Mouse (Mus musculus) stomach, postnatal 0 days (tissue): ENCODE measurements at regions not wholly inside any gene's neighbourhood (a gene's known extent, or its start where the extent isn't known, plus 50 kb on each side); places are given as distances from the start of the nearest gene placed in this dataset.

Experiments used
- ATAC-seq: fragments of 200-750 bp; cut with Nextera tagmentation; 2 replicates; pipeline ENCODE4 v1.8.0; 2017; ENCODE audit not compliant: low FRiP score, low TSS enrichment
- DNase-seq: peaks from one replicate; pipeline ENCODE4 v3.0.0-alpha.2; 2016; ENCODE audit warnings: low spot score
- H3K27ac ChIP-seq: fragments of 300-500 bp; sonication (generic); replicated peaks from 2 replicates; pipeline ENCODE4 v1.5.1; 2014; ENCODE audit warnings: mild to moderate bottlenecking, control low read depth
- H3K27me3 ChIP-seq: fragments of 300-500 bp; sonication (generic); 2 replicates; pipeline ENCODE4 v1.6.1; 2014; ENCODE audit warnings: low read length; ENCODE audit not compliant: control insufficient read depth, insufficient read depth
- H3K36me3 ChIP-seq: fragments of 300-500 bp; sonication (generic); 2 replicates; pipeline ENCODE4 v1.6.1; 2014; ENCODE audit warnings: low read length, mixed read lengths; ENCODE audit not compliant: control insufficient read depth, insufficient read depth
- H3K4me1 ChIP-seq: fragments of 300-500 bp; sonication (generic); replicated peaks from 2 replicates; pipeline ENCODE4 v1.6.1; 2014; ENCODE audit warnings: antibody characterized with exemption; ENCODE audit not compliant: control insufficient read depth, insufficient read depth
- H3K4me2 ChIP-seq: fragments of 300-500 bp; sonication (generic); replicated peaks from 2 replicates; pipeline ENCODE4 v1.6.1; 2014; ENCODE audit warnings: low read depth, mild to moderate bottlenecking, control low read depth, moderate library complexity
- H3K4me3 ChIP-seq: fragments of 300-500 bp; sonication (generic); 2 replicates; pipeline ENCODE4 v1.5.1; 2014; ENCODE audit warnings: low read depth, low read length, control low read depth
- H3K9ac ChIP-seq: fragments of 300-500 bp; sonication (generic); 2 replicates; pipeline ENCODE4 v1.6.1; 2014; ENCODE audit warnings: mild to moderate bottlenecking, low read length, control low read depth, mixed read lengths
- H3K9me3 ChIP-seq: fragments of 300-500 bp; sonication (generic); 2 replicates; pipeline ENCODE4 v1.6.1; 2016; ENCODE audit warnings: low read length; ENCODE audit not compliant: control insufficient read depth
- CTCF ChIP-seq: IDR thresholded peaks from 2 replicates; pipeline ENCODE4 v1.5.1; 2016; ENCODE audit warnings: antibody characterized with exemption, low read depth, mild to moderate bottlenecking, moderate library complexity
- EP300 ChIP-seq: optimal IDR thresholded peaks from 2 replicates; pipeline ENCODE3; 2016; ENCODE audit warnings: antibody characterized with exemption
- WGBS: fragments of 180-500 bp; shearing (Covaris S2); extraction: QIAGEN DNeasy Blood & Tissue Kit; methylation state at CpG from one replicate; pipeline ENCODE4 v1.1.7; 2014; 5-methylcytosine and 5-hydroxymethylcytosine counted together

DNA sequence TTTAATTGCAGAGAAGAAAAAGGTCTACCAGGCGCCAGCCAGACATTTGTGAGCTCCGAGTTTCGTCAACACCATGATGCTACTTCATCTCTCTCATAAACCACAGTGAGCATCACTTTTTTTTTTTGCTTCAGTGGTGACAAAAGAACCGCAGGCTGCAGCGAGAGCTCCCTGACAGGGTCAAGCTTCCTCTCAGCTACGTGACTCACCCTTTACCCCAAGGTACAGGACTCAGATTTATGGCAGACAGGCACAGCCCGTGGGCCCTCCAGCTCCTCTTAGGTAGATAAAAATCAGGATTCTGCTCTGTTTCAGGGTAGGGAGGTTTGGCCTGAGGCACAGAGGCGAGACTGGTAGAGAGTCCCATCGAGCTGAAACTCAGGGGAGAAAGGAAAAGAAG is 220.7 kb downstream of the Gm10260 start:
- no peaks in the 10 kb centered on the region for H3K9me3 ChIP-seq

DNA sequence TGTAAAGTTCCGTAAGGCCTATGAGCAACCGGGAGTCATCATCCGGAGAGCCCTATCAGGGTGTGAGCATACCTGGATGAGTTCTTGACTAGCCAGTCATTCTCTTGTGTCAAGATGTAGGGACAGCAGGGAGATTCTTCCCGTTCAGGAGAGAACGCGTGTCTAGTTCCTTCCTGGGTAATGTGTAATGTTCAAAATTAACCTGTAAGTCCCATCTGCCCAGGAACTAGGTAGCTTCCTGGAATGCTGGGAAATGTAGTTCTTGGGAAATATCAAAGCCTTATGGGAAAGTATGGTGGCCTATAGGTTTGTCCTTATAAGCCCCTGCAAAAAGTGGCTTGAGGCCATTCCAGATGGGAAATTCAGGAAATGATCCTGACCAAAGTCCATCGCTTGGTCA is 222.0 kb downstream of the Gm10260 start:
- no peak overlapping the region for H3K4me2 ChIP-seq
- DNase-seq (no peak), ATAC-seq (no peak)
- no peak overlapping the region for H3K9ac ChIP-seq
- no peak overlapping the region for H3K4me3 ChIP-seq
- WGBS = 92% methylated on average over 7 of the region's 7 CpGs
- no peaks in the 10 kb centered on the region for H3K27me3 ChIP-seq
- no peaks in the 10 kb centered on the region for H3K4me1 ChIP-seq
- no peak overlapping the region for H3K27ac ChIP-seq
- H3K9me3 ChIP-seq = no peaks in the 10 kb centered on the region
- H3K36me3 ChIP-seq = no peaks in the 10 kb centered on the region
- TF ChIP-seq CTCF (no peak), EP300 (no peak)

More for the DNA sequence above, 220.7 kb downstream of the Gm10260 start:
- TF ChIP-seq EP300 = no peak
- TF ChIP-seq CTCF = no peak
- H3K27me3 ChIP-seq = no peaks in the 10 kb centered on the region
- no peak for DNase-seq
- H3K36me3 ChIP-seq = no peaks in the 10 kb centered on the region
- no peak overlapping the region for H3K9ac ChIP-seq
- no peak overlapping the region for H3K27ac ChIP-seq
- no peak overlapping the region for H3K4me2 ChIP-seq
- no peak overlapping the region for H3K4me3 ChIP-seq
- no peak for ATAC-seq
- H3K4me1 ChIP-seq = no peaks in the 10 kb centered on the region
- 69% methylated on average over 9 of the region's 9 CpGs for WGBS

DNA sequence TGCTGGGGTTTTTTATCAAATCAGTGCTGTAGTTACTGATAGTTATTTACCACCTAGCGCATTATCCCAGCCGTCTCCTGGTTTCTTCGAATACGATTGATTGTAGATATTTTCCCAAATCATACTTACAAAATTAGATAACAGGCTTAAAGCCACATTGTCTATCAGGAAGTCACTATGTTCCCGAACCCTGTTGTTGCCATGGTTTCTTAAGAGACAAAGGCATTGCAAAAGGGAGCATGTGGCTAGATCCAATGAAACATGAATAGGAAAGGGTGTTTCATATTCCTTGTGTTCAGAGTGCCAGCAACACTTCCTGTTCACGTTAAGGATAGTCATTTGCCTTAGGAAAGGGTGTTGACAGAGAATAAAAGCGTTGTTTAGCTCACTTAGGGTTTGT is 222.7 kb downstream of the Gm10260 start:
- H3K27me3 ChIP-seq = no peaks in the 10 kb centered on the region
- no peak overlapping the region for H3K9ac ChIP-seq
- WGBS = 66% methylated on average over 7 of the region's 7 CpGs
- DNase-seq (no peak), ATAC-seq (no peak)
- H3K4me3 ChIP-seq = no peak overlapping the region
- H3K4me1 ChIP-seq = no peaks in the 10 kb centered on the region
- no peaks in the 10 kb centered on the region for H3K9me3 ChIP-seq
- H3K27ac ChIP-seq = no peak overlapping the region
- TF ChIP-seq CTCF (no peak), EP300 (no peak)
- H3K36me3 ChIP-seq = no peaks in the 10 kb centered on the region
- H3K4me2 ChIP-seq = no peak overlapping the region

DNA sequence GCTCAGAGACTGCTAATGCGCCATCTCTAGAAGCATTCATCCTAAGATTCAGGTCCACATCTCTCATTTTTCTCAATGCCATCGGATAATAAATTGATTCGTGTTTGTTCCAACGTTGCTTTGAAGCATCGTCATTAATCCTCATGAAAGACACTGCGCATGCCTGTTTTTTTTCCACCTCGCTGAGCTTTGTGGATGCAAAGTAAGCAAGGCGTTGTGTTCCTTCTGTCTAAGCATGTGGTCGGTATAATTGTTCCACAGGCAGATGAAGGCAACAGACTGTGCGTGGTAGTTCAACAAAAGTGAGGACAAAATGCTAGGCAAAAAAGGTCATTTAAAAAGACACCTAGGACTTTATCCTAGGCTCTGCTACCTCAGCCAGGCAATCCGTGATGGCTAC is 223.2 kb downstream of the Gm10260 start:
- 86% methylated on average over 11 of the region's 11 CpGs for WGBS
- no peak overlapping the region for H3K4me2 ChIP-seq
- no peaks in the 10 kb centered on the region for H3K36me3 ChIP-seq
- H3K9ac ChIP-seq = no peak overlapping the region
- no peak overlapping the region for H3K4me3 ChIP-seq
- no peaks in the 10 kb centered on the region for H3K9me3 ChIP-seq
- no peak overlapping the region for H3K27ac ChIP-seq
- H3K4me1 ChIP-seq = no peaks in the 10 kb centered on the region
- DNase-seq = no peak
- H3K27me3 ChIP-seq = no peaks in the 10 kb centered on the region
- no peak for ATAC-seq
- TF ChIP-seq CTCF (no peak), EP300 (no peak)

DNA sequence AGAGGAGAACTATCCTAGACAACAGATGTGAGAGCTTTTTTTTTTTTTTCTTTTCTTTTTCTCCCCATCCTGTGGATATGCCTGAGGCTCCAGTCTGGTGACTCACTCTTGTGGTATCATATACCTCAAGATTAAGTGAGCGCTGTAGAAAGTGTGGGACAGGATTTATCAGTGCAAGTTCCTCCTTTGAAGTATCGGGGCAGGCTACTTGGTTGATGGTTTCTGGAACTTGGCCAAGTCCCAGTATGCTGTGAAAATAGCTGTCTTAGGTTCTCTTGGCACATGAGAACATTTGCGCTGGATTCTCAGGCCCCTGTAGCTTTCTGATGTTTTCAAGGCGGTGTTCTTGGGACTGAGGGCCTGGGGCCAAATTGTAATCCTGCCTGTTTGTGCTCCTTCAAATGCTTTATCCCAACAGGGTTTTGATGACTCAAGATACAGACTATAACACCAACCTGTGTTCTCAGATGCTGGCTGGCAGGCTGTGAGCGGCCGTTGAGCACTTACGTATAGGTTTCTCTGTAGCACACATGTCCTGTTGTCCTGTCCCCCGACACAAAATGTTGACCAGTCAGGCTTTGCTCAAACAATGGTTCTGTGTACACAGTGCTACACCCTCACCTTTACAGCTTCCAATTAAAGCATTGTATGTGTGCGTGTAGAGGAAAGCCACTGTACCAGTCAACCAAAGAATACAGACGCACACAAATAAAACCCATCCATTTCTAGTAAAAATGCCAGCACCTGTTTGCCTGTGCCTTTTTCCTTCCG is 226.4 kb downstream of the Gm10260 start:
- 36% methylated on average over 11 of the region's 11 CpGs for WGBS
- ATAC-seq (peak; percentile 70), DNase-seq (peak; percentile 57)
- TF ChIP-seq CTCF (no peak), EP300 (peak; percentile 16)
- no peak overlapping the region for H3K4me3 ChIP-seq
- H3K4me2 ChIP-seq = no peak overlapping the region; the same call in 1 of the 2 replicates
- no peaks in the 10 kb centered on the region for H3K27me3 ChIP-seq
- H3K36me3 ChIP-seq = no peaks in the 10 kb centered on the region
- no peaks in the 10 kb centered on the region; the same call in 1 of the 2 replicates for H3K4me1 ChIP-seq
- no peak overlapping the region for H3K9ac ChIP-seq
- H3K9me3 ChIP-seq = no peaks in the 10 kb centered on the region
- peak overlapping the region; percentile 18; the same call in 1 of the 2 replicates for H3K27ac ChIP-seq

DNA sequence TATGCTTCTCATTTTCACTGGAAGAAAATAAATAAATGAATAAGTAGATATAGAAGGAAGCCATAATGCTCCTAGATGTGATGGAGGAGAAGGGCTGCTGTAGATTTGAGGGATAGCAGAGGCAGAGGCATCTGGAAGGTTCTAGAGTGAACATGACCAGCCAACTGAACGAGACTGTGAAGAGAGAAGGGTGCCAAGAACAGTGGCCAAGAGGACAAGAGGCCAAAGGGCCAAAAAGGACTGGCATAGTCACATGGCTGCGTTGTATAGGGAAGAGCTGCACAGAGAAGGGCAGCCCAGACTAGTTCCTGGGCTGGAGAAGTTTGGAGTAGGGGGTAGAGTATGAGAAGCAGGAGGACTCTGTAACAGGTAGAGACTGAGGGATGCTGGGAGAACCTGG is 229.3 kb downstream of the Gm10260 start:
- WGBS = 85% methylated on average over 2 of the region's 2 CpGs
- TF ChIP-seq CTCF (no peak), EP300 (no peak)
- no peak for DNase-seq
- no peaks in the 10 kb centered on the region for H3K9me3 ChIP-seq
- no peaks in the 10 kb centered on the region for H3K36me3 ChIP-seq
- no peak overlapping the region for H3K27ac ChIP-seq
- H3K4me1 ChIP-seq = no peaks in the 10 kb centered on the region; the same call in 1 of the 2 replicates
- no peak overlapping the region for H3K9ac ChIP-seq
- no peak overlapping the region for H3K4me2 ChIP-seq
- no peak for ATAC-seq
- no peaks in the 10 kb centered on the region for H3K27me3 ChIP-seq
- no peak overlapping the region for H3K4me3 ChIP-seq
